Mouse (Mus musculus) effector memory CD4-positive, alpha-beta T cell, adult 5 months (primary cell): ENCODE results near the gene Gm29049. TPM values are rescaled to one million over a fixed set of nuclear protein-coding genes. Genes with fewer than 3 reads are reported as not detected.

Experiments
- polyA plus RNA-seq: library from polyadenylated mRNA; unstranded; fragments of 100-300 nt; shearing (Covaris generic); gene quantifications from one replicate; pipeline ENCODE4 v1.2.1, GENCODE M21; 2017

Gene Gm29049
- not detected for polyA plus RNA-seq

GRCm38 (mm10) chrY:7997068-7997467 is at the start of gene Gm29049:
Gene Gm29049, minus strand, starts transcription at chrY:7997168.

Other genes starting within 250 kb of the Gm29049 start
- not detected for gene Gm20825, start 74.3 kb upstream of the Gm29049 start, polyA plus RNA-seq